In the genomic region with DNA sequence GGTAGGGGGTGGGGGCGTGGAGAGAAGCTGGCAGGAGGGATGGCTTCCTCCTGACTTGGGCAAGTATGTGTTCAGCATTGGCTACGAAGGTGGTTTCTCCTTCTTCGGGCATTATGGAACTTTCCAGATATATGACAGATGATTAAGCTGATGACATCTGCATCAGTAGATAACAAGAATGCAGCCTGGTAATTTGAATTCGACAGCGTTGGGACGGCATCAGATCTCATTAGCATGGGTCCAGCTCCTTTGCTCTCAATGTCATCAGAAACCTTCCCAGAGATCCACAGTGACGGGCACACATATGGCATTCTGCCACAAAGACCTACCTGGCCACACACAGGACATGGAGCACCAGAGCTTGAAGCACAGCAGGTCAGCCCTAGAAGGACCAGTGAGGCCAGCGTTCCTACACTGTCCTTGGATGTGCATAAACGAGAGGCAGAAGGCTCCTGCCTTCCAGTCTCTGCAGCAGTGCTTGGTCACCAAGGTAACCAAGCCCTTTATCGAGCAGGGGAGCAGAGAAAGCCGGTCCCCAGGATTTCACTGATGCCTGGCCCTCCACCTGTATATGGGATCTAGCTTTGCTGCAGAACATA, we compare ENCODE assay signal across 9 mouse cellular contexts. TPM values are rescaled to one million over a fixed set of nuclear protein-coding genes. Genes with fewer than 3 reads are reported as not detected.
DNase-seq lines count a peak whose midpoint lies in the region; ATAC-seq and TF ChIP-seq lines count a peak whose summit lies in the region.
"Had no signal": no experiment of that assay in that cellular context is flagged by ENCODE, and none has a peak within 500 bp of the region (broad histone marks: within the 10 kb centered on the region; RNA-seq: fewer than 3 reads in every experiment).

No protein-coding gene starts in this region.

- 0 out of 2 replicates have a peak, but pooled peaks have one; percentile 22 for ATAC-seq in frontal cortex, adult (ENCODE audit: low TSS enrichment)
- ATAC-seq in G1E (ENCODE audit: extremely low read depth, insufficient number of reproducible peaks, low FRiP score, poor library complexity, severe bottlenecking) = no peak
- peak; percentile 53; the same call in 1 of the 2 replicates for ATAC-seq in forebrain, embryonic 15.5 days (replicated peaks)
- no peak for ATAC-seq in midbrain, embryonic 14.5 days (ENCODE audit: low FRiP score, low TSS enrichment)

- DNase-seq in frontal cortex, postnatal 36 days (ENCODE audit: low spot score in 2 of 2) = no peak
- DNase-seq in G1E (ENCODE audit: low spot score) = no peak
- peak; percentile 56 for DNase-seq in midbrain, embryonic 14.5 days
- DNase-seq in adrenal gland, adult 8-10 months = no peak
- DNase-seq in heart, postnatal 25 days (ENCODE audit: low spot score) = no peak
- no peak for DNase-seq in right cerebral cortex, postnatal 25 days

- H3K4me3 ChIP-seq in G1E (ENCODE audit: low read depth, low read length) = peak overlapping the region; percentile 20; the same call in 1 of the 2 replicates
- H3K4me3 ChIP-seq in forebrain, embryonic 15.5 days = no peak overlapping the region
- H3K4me3 ChIP-seq in midbrain, embryonic 14.5 days (replicated peaks; ENCODE audit: low read depth, low read length) = no peak overlapping the region
- H3K4me3 ChIP-seq: heart, embryonic 15.5 days had no signal

- TF ChIP-seq CTCF in G1E (IDR thresholded peaks at IDR 0.05; ENCODE audit: low read depth, low read length) = no peak

- H3K4me1 ChIP-seq in G1E (ENCODE audit: insufficient read depth, low read depth, low read length) = peaks cover 80% of the 10 kb centered on the region
- peaks cover 22% of the 10 kb centered on the region for H3K4me1 ChIP-seq in forebrain, embryonic 15.5 days
- H3K4me1 ChIP-seq in midbrain, embryonic 14.5 days (ENCODE audit: control insufficient read depth, insufficient read depth, low read length) = peaks cover 16% of the 10 kb centered on the region

- H3K9me3 ChIP-seq in G1E (replicated peaks) = no peaks in the 10 kb centered on the region
- H3K9me3 ChIP-seq in forebrain, embryonic 15.5 days = no peaks in the 10 kb centered on the region
- no peaks in the 10 kb centered on the region for H3K9me3 ChIP-seq in midbrain, embryonic 14.5 days (ENCODE audit: control insufficient read depth, low read length)
- H3K9me3 ChIP-seq: heart, embryonic 15.5 days had no signal

- H3K36me3 ChIP-seq in G1E (replicated peaks) = peaks cover 29% of the 10 kb centered on the region
- no peaks in the 10 kb centered on the region for H3K36me3 ChIP-seq in forebrain, embryonic 15.5 days
- H3K36me3 ChIP-seq in midbrain, embryonic 14.5 days (ENCODE audit: control insufficient read depth, insufficient read depth, low read length) = 0 out of 2 replicates have a peak, but pooled peaks cover 3% of the 10 kb centered on the region
- H3K36me3 ChIP-seq: heart, embryonic 15.5 days had no signal

- H3K27me3 ChIP-seq in G1E (ENCODE audit: insufficient read depth, low read length) = no peaks in the 10 kb centered on the region
- H3K27me3 ChIP-seq in forebrain, embryonic 15.5 days = no peaks in the 10 kb centered on the region
- H3K27me3 ChIP-seq in midbrain, embryonic 14.5 days (ENCODE audit: control insufficient read depth, insufficient read depth, low read length) = no peaks in the 10 kb centered on the region

- WGBS in forebrain, embryonic 15.5 days = 39% methylated on average over 11 of the region's 11 CpGs
- WGBS in midbrain, embryonic 14.5 days = 36% methylated on average over 11 of the region's 11 CpGs

- no peak overlapping the region for H3K9ac ChIP-seq in forebrain, embryonic 15.5 days (replicated peaks)
- H3K9ac ChIP-seq in midbrain, embryonic 14.5 days (replicated peaks; ENCODE audit: low read length) = no peak overlapping the region
- H3K9ac ChIP-seq: heart, embryonic 15.5 days had no signal

- H3K4me2 ChIP-seq in forebrain, embryonic 15.5 days (replicated peaks) = no peak overlapping the region
- no peak overlapping the region for H3K4me2 ChIP-seq in midbrain, embryonic 14.5 days (ENCODE audit: low read length)

- intact Hi-C loops in heart, postnatal 25 days (cut with DNase I) = no loop called here

- no peak overlapping the region for H3K27ac ChIP-seq in forebrain, embryonic 15.5 days (replicated peaks)
- no peak overlapping the region for H3K27ac ChIP-seq in midbrain, embryonic 14.5 days (replicated peaks; ENCODE audit: low read depth, low read length)

RNA-seq across cellular contexts. Expression of a gene that starts 29.0 kb away (rescaled TPM):
- total RNA-seq in G1E (2014; fragmentation: Nextera tagmentation) (92.1 and 97.9 TPM in 2 replicates), G1E (2017) (15.6 and 17.4 TPM in 2 replicates)
- polyA plus RNA-seq in G1E (2012) = 78.5 and 83.6 TPM in 2 replicates
- polyA plus RNA-seq in forebrain, embryonic 15.5 days (2015; fragmentation: Nextera tagmentation; extraction: Ambion mirVana) = 7.1 and 7.5 TPM in 2 replicates
- 5.2 and 5.4 TPM in 2 replicates for polyA plus RNA-seq in midbrain, embryonic 14.5 days (2014; fragmentation: Nextera tagmentation; extraction: Ambion mirVana)
- 10 to 100 TPM; 18.6 to 28.6 (median 20.4) TPM for total RNA-seq in adrenal gland, adult 8-10 months (2022)
- total RNA-seq in heart, postnatal 25 days (2021) = 10 to 100 TPM; 10.6 to 11.3 TPM

Comparison
In these comparisons a context has a peak if more than half of its experiments do, and no peak if none do; other contexts are left out.
1. ATAC-seq: peak in frontal cortex, adult (single experiment) and forebrain, embryonic 15.5 days (single experiment); none in G1E (single experiment) and midbrain, embryonic 14.5 days (single experiment).